Mouse (Mus musculus): ENCODE measurements around the gene Sympk.

Sympk gene

GRCm38 (mm10) chr7:19024096-19024506, at the start of gene Sympk:
Gene Sympk (plus strand): TSS chr7:19024377.
- peak; percentile 95 to 96 for DNase-seq (ENCODE audit: low spot score in 2 of 2)

GRCm38 (mm10) chr7:18978381-18978780, 45.8 kb upstream of the Sympk start:
- no peak for DNase-seq (ENCODE audit: low spot score in 2 of 2)

DNA sequence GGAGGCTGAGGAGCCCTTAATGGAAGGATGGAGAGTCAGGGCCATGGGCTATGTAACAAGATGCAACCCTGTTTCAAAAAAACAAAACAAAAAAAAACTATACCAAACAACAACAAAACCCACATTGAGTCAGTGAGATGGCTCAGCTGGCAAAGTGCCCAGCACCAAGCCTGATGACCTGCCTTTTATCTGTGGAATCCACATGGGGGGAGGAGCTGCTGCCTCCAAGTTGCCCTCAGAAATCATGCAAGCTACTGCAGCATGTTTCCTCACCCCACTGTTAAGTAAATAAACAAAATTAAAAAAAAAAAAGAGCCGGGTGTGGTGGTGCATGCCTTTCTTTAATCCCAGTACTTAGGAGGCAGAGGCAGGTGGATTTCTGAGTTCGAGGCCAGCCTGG, 37.7 kb upstream of the Sympk start:
- DNase-seq (ENCODE audit: low spot score in 2 of 2): no peak

- DNase-seq (ENCODE audit: low spot score in 2 of 2): no peak
These were observed 37.1 kb upstream of the Sympk start, which contains the start of gene Nanos2 for GRCm38 (mm10) chr7:18987100-18987499. Gene Nanos2 (plus strand): TSS chr7:18987400.

DNA sequence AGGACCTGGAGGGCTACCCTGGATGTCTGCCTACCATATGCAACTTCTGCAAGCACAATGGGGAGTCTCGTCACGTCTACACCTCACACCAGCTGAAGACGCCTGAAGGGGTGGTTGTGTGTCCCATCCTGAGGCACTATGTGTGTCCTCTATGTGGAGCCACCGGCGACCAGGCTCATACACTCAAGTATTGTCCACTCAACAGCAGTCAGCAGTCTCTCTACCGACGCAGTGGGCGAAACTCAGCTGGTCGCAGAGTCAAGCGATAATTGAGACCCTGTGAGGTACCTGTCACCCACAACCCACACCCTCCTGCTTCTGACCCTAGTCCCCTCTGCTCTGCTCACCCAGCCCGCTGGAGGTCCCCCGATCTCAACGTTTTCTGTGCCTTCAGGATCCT, 36.4 kb upstream of the Sympk start:
- DNase-seq (ENCODE audit: low spot score in 2 of 2): no peak

GRCm38 (mm10) chr7:18988780-18989179, 35.4 kb upstream of the Sympk start:
- DNase-seq (ENCODE audit: low spot score in 2 of 2): no peak

GRCm38 (mm10) chr7:18989995-18990394, 34.2 kb upstream of the Sympk start:
- DNase-seq (ENCODE audit: low spot score in 2 of 2): no peak

GRCm38 (mm10) chr7:18990601-18991295, 33.4 kb upstream of the Sympk start, which contains the start of gene Mypop:
Gene Mypop (plus strand): TSS chr7:18991245.
- peak; percentile 99 for DNase-seq (ENCODE audit: low spot score in 2 of 2)

GRCm38 (mm10) chr7:18991660-18992293, 32.4 kb upstream of the Sympk start:
- no peak for DNase-seq (ENCODE audit: low spot score in 2 of 2)

DNA sequence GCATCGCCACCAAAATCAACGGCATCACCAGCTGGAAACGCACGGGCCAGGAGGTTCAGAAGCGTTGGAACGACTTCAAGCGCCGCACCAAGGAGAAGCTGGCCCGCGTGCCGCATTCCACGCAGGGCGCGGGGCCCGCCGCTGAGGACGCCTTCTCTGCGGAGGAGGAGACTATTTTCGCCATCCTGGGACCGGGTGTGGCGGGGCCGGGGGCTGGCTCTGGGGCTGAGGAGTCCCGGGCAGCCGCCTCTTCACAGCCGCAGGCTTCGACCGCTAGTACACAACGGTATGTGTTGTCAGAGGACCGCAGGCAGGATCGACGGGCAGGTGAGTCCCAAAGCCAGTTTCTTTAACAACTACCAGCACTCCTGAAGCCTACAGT, 31.9 kb upstream of the Sympk start:
- DNase-seq (ENCODE audit: low spot score in 2 of 2): no peak

GRCm38 (mm10) chr7:18993036-18993435, 31.1 kb upstream of the Sympk start:
- DNase-seq (ENCODE audit: low spot score in 2 of 2): no peak

GRCm38 (mm10) chr7:18998835-18999234, 25.3 kb upstream of the Sympk start:
- no peak for DNase-seq (ENCODE audit: low spot score in 2 of 2)

- DNase-seq (ENCODE audit: low spot score in 2 of 2): no peak
These were observed 23.8 kb upstream of the Sympk start for GRCm38 (mm10) chr7:19000421-19000820.

- peak in 1 of 2 experiments; percentile 65 for DNase-seq (ENCODE audit: low spot score in 2 of 2)
These were observed 22.9 kb upstream of the Sympk start for GRCm38 (mm10) chr7:19001066-19001806.

- DNase-seq (ENCODE audit: low spot score in 2 of 2): no peak
These were observed 22.4 kb upstream of the Sympk start for GRCm38 (mm10) chr7:19001807-19002085.

DNA sequence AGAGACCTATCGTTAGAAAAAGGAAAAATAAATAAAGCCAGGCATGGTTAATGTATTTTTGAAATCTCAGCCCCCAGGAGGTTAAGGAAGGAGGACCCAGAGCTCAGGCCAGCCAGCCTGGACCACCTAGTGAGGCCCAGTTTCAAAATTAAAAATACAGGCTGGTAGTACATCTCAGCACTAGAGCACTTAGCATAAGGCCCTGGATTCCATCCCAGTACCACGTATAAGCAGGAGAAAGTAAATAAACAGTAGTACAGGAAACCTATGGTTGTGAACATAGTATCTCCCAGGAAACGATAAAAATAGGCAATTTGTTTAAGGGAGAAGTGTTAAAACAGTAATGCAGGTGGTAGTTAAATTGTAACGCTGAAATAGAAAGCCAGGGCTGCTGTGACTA, 22.1 kb upstream of the Sympk start:
- DNase-seq (ENCODE audit: low spot score in 2 of 2): no peak

GRCm38 (mm10) chr7:19002848-19003498, 21.2 kb upstream of the Sympk start:
- peak in 1 of 2 experiments; percentile 61 for DNase-seq (ENCODE audit: low spot score in 2 of 2)

- DNase-seq (ENCODE audit: low spot score in 2 of 2): peak; percentile 89 to 93
These were observed 20.1 kb upstream of the Sympk start, which contains the start of gene Irf2bp1 for GRCm38 (mm10) chr7:19003902-19004630. Gene Irf2bp1 (plus strand): TSS chr7:19004044.

GRCm38 (mm10) chr7:19004631-19005079, 19.5 kb upstream of the Sympk start:
- DNase-seq (ENCODE audit: low spot score in 2 of 2): no peak

GRCm38 (mm10) chr7:19005417-19006121, 18.6 kb upstream of the Sympk start:
- no peak for DNase-seq (ENCODE audit: low spot score in 2 of 2)

DNA sequence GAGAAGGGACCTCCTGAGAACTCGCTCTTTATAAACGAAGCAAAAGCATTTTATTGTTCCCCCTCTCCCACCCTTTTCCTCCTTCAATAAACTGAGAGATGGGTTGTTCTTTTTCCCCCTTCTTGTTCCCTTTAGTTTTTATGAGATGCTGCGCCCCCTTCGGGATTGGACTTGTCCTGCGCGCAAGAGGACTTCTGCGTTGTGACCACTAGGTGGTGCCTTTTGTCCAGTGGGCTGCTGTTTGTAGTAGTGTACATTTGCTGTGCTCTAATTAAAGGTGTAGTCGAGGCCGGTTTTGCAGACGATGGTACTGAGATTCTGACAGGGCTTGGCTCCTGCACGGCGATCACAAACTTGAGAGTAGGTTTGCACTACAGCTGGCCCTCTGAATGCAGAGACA, 17.7 kb upstream of the Sympk start:
- DNase-seq (ENCODE audit: low spot score in 2 of 2): peak; percentile 75 to 89

Measured in urinary bladder, postnatal 4 days (tissue).